Mouse (Mus musculus) erythroblast, embryonic 14.5 days (primary cell): ENCODE measurements around the gene Gm29776.

Experiments used
- GATA1 ChIP-seq: IDR thresholded peaks from 2 replicates; pipeline ENCODE4 v1.6.1; 2012; ENCODE audit warnings: low read length, inconsistent platforms, mixed read lengths
- TAL1 ChIP-seq: IDR thresholded peaks from 3 replicates; pipeline ENCODE4 v1.6.1; 2012; ENCODE audit warnings: low read length, inconsistent platforms, mixed read lengths

DNA sequence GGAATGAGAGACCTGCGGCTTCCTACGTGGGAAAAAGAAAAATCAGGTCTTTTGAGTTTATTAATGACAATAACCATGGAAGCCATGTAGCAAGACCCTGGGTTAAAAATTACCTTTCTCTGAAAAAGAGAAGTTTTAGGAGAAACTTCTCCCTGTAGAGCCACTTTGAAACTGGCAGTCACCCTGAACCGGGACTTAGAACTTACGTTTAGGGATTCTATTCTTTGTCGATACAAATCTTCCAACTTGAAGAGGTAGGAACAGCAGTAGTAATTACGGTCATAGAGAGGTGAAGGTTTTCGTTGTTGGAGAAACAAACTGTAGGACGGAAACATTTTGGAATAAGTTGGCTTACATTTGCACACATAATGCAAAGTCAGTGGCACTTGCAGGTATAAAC is 11.4 kb downstream of the Gm29776 start:
- no peak for TF ChIP-seq GATA1
- TF ChIP-seq TAL1 = no peak
